Mouse (Mus musculus) midbrain, postnatal 0 days (tissue): ENCODE measurements around the gene N4bp2l2. TPM values are rescaled to one million over a fixed set of nuclear protein-coding genes. Genes with fewer than 3 reads are reported as not detected.

Experiments
- ATAC-seq: fragments of 200-750 bp; cut with Nextera tagmentation; 2 replicates; pipeline ENCODE4 v1.8.0; 2017; ENCODE audit warnings: moderate number of reproducible peaks, mild to moderate bottlenecking, moderate TSS enrichment, moderate library complexity; ENCODE audit not compliant: low FRiP score
- DNase-seq: peaks from one replicate; pipeline ENCODE4 v3.0.0-alpha.2; 2015; ENCODE audit warnings: low spot score
- H3K27ac ChIP-seq: fragments of 300-500 bp; sonication (generic); 2 replicates; pipeline ENCODE4 v1.5.1; 2014; ENCODE audit warnings: low read depth, mild to moderate bottlenecking, low read length, mixed read lengths
- H3K27me3 ChIP-seq: fragments of 300-500 bp; sonication (generic); 2 replicates; pipeline ENCODE4 v1.6.1; 2014; ENCODE audit warnings: low read length, control low read depth, mixed read lengths; ENCODE audit not compliant: insufficient read depth
- H3K36me3 ChIP-seq: fragments of 300-500 bp; sonication (generic); 2 replicates; pipeline ENCODE4 v1.6.1; 2014; ENCODE audit warnings: low read length, control low read depth, mixed read lengths; ENCODE audit not compliant: insufficient read depth
- H3K4me1 ChIP-seq: fragments of 300-500 bp; sonication (generic); 2 replicates; pipeline ENCODE4 v1.6.1; 2014; ENCODE audit warnings: mild to moderate bottlenecking, control low read depth, antibody characterized with exemption, low read length, mixed read lengths; ENCODE audit not compliant: insufficient read depth
- H3K4me2 ChIP-seq: fragments of 300-500 bp; sonication (generic); 2 replicates; pipeline ENCODE4 v1.6.1; 2014; ENCODE audit warnings: low read depth, mild to moderate bottlenecking, low read length, mixed read lengths; ENCODE audit not compliant: poor library complexity, severe bottlenecking
- H3K4me3 ChIP-seq: fragments of 300-500 bp; sonication (generic); 2 replicates; pipeline ENCODE4 v1.5.1; 2014; ENCODE audit warnings: low read depth, mild to moderate bottlenecking, low read length, moderate library complexity
- H3K9ac ChIP-seq: fragments of 300-500 bp; sonication (generic); replicated peaks from 2 replicates; pipeline ENCODE4 v1.6.1; 2014; ENCODE audit warnings: mild to moderate bottlenecking, low read length, moderate library complexity, mixed read lengths; ENCODE audit not compliant: poor library complexity, severe bottlenecking
- H3K9me3 ChIP-seq: fragments of 300-500 bp; sonication (generic); 2 replicates; pipeline ENCODE4 v1.6.1; 2016; ENCODE audit warnings: low read length, control low read depth
- CTCF ChIP-seq: IDR thresholded peaks from 2 replicates; pipeline ENCODE4 v1.5.1; 2016; ENCODE audit warnings: antibody characterized with exemption, mild to moderate bottlenecking
- WGBS: fragments of 180-500 bp; shearing (Covaris S2); extraction: QIAGEN DNeasy Blood & Tissue Kit; methylation state at CpG from one replicate; pipeline ENCODE4 v1.1.7; 2014; 5-methylcytosine and 5-hydroxymethylcytosine counted together
- polyA plus RNA-seq: library from polyadenylated mRNA; unstranded; fragments of >200 nt; fragmentation: Nextera tagmentation; extraction: Ambion mirVana; gene quantifications from 2 replicates; pipeline ENCODE4 v1.2.1, GENCODE M21; 2015
- total RNA-seq: library from RNA; depleted of rRNA; stranded (reverse); fragments of >200 nt; gene quantifications from 2 replicates; pipeline ENCODE4 v1.2.3, GENCODE M21; 2014

Gene N4bp2l2
- total and polyA plus RNA-seq, 2 experiments from 2014 or later: 29.1 to 38.9 TPM

DNA sequence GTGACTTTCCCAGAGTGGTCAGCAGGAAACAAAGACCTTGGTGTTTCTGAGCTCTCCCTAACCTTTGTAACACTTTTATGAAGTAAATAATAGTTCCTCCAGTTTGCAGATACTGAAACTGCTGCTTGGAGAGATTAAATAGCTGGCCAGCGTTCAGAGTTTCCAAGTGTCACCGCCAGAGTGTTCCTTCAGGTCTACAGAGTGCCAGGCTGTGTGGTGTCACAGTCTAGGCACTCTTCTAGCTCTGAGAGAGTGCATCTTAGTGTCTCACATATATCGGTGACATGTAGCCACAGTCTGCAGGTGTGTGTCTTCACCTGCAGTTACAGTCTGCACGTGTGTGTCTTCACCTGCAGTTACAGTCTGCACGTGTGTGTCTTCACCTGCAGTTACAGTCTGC is 82.8 kb downstream of the N4bp2l2 start:
- Histone ChIP-seq H3K9ac (no peak overlapping the region), H3K4me2 (no peak overlapping the region), H3K9me3 (no peaks in the 10 kb centered on the region), H3K27me3 (no peaks in the 10 kb centered on the region), H3K27ac (no peak overlapping the region), H3K4me3 (no peak overlapping the region), H3K36me3 (no peaks in the 10 kb centered on the region), H3K4me1 (no peaks in the 10 kb centered on the region)
- ATAC-seq: no peak
- 81% methylated on average over 5 of the region's 5 CpGs for WGBS
- no peak for TF ChIP-seq CTCF
- no peak for DNase-seq

DNA sequence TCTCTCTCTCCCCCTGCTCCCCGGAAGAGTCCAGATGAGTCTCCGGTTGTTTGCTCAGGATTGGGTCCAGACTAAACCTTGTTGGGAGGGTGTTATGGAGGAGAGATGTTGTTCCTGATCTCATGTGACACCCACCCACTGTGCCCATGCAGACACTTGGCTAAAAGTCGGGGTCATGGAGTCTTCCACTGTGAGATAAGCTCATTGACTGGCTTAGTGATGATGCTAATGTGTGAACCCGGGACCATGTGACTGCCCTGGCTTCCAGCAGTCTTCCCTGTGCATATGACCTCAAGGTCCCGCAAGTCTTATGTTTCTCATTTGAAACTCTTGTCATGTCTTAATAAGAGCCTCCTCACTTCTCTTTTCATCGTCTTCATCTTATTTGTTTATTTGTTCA is 84.8 kb downstream of the N4bp2l2 start:
- peak; percentile 57 for DNase-seq
- no peak for TF ChIP-seq CTCF
- 38% methylated on average over 6 of the region's 6 CpGs for WGBS

DNA sequence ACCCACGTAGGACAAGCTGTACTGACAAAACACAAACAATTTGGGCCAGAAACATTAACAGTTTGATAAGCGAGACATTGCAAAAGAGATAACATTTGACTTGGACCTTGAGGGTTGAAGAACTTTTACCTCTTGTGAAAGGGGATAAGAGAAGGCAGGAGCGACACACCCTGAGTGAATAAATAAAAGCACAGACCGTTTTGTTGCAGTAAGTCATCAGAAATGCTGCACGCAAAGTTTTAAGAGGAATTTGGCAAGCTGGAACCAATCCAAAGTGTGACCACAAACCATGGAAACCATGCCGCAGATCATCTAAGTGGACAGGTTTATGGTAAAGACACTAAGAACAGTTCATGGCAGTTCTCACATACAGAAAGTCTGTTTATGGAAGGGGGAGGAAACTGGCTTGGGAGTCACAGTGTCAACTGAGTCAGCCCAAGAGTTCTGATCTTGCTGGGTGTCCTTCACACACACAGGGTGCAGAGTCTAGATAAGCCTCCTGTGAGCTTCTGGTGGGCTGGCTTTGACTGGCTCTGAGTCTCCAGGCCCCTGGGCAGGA is 87.3 kb downstream of the N4bp2l2 start:
- Histone ChIP-seq H3K9me3 (no peaks in the 10 kb centered on the region), H3K4me1 (no peaks in the 10 kb centered on the region), H3K4me3 (no peak overlapping the region), H3K9ac (no peak overlapping the region), H3K4me2 (no peak overlapping the region), H3K27me3 (no peaks in the 10 kb centered on the region), H3K27ac (no peak overlapping the region), H3K36me3 (0 out of 2 replicates have a peak, but pooled peaks cover 2% of the 10 kb centered on the region)
- 93% methylated on average over 6 of the region's 6 CpGs for WGBS
- no peak for TF ChIP-seq CTCF
- DNase-seq (no peak), ATAC-seq (no peak)

More for the DNA sequence above, 84.8 kb downstream of the N4bp2l2 start:
- Histone ChIP-seq H3K9me3 (no peaks in the 10 kb centered on the region), H3K4me3 (no peak overlapping the region), H3K9ac (no peak overlapping the region), H3K27me3 (no peaks in the 10 kb centered on the region), H3K27ac (no peak overlapping the region), H3K4me2 (no peak overlapping the region), H3K4me1 (no peaks in the 10 kb centered on the region), H3K36me3 (no peaks in the 10 kb centered on the region)
- ATAC-seq: no peak

DNA sequence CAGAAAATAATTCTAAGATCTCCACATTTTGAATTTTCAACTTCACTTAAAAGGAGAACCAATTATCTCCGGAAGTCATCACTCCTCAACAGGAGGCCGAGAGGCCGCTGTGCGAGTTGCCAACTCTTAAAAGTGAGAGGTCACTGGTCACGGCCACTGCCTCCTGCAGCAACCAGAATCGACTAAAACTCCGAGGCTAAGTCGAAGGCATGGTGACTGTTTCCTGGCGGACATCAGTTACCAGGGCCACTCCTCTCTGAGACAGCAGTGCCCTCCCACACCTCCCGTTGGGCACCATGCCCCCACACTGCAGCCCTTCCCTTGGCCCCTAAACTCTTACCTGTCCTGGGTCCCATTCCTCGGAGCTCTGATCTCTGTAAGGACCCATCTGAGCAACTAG is 89.2 kb downstream of the N4bp2l2 start:
- whole genome bisulfite sequencing: 84% methylated on average over 11 of the region's 11 CpGs

DNA sequence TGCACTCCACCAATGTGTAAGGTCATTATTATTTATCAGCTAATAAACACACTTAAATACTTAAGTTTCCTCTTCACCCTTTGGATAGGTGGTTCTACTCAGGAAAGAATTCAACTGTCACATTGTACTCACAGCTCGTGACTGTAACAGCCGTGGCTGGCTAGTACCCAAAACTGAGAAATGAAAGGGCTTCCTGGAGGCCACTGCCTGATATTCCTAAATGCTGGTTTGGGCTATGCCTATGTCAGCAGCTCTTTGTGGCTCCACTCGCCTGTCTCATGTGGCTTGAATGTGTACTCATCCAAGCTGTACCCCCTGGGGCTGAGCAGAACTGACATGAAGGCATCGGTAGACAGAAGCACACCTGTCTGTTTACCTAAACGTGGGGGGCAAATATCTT is 91.1 kb downstream of the N4bp2l2 start:
- Histone ChIP-seq H3K4me1 (no peaks in the 10 kb centered on the region), H3K9ac (no peak overlapping the region), H3K27ac (no peak overlapping the region), H3K4me2 (no peak overlapping the region), H3K9me3 (no peaks in the 10 kb centered on the region), H3K4me3 (no peak overlapping the region), H3K27me3 (no peaks in the 10 kb centered on the region), H3K36me3 (peaks cover 9% of the 10 kb centered on the region)
- no peak for TF ChIP-seq CTCF
- 81% methylated on average over 5 of the region's 5 CpGs for WGBS
- DNase-seq (no peak), ATAC-seq (no peak)

More for the DNA sequence above, 89.2 kb downstream of the N4bp2l2 start:
- no peak overlapping the region for H3K9ac ChIP-seq
- no peaks in the 10 kb centered on the region for H3K27me3 ChIP-seq
- no peak for TF ChIP-seq CTCF
- H3K9me3 ChIP-seq: no peaks in the 10 kb centered on the region
- H3K4me1 ChIP-seq: no peaks in the 10 kb centered on the region
- no peak overlapping the region for H3K4me3 ChIP-seq
- H3K4me2 ChIP-seq: no peak overlapping the region
- ATAC-seq: no peak
- H3K36me3 ChIP-seq: peaks cover 9% of the 10 kb centered on the region
- DNase-seq: no peak
- no peak overlapping the region for H3K27ac ChIP-seq

DNA sequence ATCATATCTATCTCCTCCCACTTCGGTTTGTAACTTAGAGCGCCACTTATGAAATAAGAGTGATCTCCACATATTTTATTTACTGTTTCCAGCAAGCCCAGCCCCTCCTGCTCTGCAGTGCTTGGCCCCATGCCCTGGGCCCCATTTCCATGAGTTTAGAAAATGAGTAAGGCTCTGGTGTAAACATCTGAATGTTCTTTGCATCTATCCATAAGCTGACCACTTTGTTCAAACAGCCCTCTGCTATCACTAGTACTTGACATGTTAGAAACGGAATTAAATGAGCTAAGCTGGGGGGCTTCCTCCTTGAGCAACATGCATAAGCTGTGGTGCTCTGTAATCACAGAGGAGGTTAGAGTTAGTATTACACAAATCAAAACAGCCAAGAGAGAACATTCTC is 91.6 kb downstream of the N4bp2l2 start:
- H3K27ac ChIP-seq: no peak overlapping the region
- no peaks in the 10 kb centered on the region for H3K27me3 ChIP-seq
- peaks cover 10% of the 10 kb centered on the region for H3K36me3 ChIP-seq
- no peak overlapping the region for H3K9ac ChIP-seq
- no peak for DNase-seq
- H3K4me1 ChIP-seq: no peaks in the 10 kb centered on the region
- 94% methylated on average over 3 of the region's 3 CpGs for WGBS
- H3K4me3 ChIP-seq: no peak overlapping the region
- H3K4me2 ChIP-seq: no peak overlapping the region
- ATAC-seq: no peak
- no peaks in the 10 kb centered on the region for H3K9me3 ChIP-seq
- TF ChIP-seq CTCF: no peak
